Mouse (Mus musculus) stomach, adult 2 months (tissue): ENCODE measurements around the gene Zdhhc18. TPM values are rescaled to one million over a fixed set of nuclear protein-coding genes. Genes with fewer than 3 reads are reported as not detected.

Experiments
- polyA plus RNA-seq: library from polyadenylated mRNA; depleted of rRNA; stranded (reverse); fragments of >200 nt; gene quantifications from 2 replicates; pipeline ENCODE4 v1.2.3, GENCODE M21; 2012; rRNA removed

The Zdhhc18 gene
- 16.2 and 20.2 TPM in 2 replicates for polyA plus RNA-seq

DNA sequence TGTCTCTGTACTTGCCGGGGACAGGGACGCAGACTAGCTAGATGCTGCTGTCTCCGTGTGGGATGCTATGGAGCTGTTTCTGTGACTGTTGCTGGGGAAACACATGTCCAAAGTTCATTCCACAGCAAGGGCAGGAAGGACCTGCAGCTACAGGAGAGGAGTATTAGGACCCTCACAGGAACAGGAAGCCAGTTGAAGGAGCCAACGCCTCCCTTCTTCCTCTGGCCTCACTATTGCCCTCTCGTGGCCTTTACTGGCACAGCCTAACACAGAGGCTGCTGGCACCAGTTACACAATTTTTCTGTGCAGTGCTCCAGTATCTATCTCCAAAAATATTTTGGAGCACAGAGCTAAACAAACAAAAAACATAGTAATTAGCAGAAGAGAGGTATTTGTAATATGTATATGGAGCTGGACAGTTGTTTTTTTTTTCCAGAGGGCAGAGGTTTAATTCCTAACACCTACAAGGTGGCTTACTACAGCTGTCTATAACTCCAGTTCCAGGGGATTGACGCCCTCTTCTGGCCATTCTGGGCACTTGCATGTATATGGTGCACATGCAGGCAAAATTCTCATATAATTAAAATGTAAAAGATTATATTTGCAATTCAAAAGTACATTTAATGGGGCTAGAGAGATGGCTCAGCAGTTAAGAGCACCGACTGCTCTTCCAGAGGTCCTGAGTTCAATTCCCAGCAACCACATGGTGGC, at the start of gene Zdhhc18:
Gene Zdhhc18 (minus strand): TSS at position 166 of the 711 bp plus-strand sequence.

DNA sequence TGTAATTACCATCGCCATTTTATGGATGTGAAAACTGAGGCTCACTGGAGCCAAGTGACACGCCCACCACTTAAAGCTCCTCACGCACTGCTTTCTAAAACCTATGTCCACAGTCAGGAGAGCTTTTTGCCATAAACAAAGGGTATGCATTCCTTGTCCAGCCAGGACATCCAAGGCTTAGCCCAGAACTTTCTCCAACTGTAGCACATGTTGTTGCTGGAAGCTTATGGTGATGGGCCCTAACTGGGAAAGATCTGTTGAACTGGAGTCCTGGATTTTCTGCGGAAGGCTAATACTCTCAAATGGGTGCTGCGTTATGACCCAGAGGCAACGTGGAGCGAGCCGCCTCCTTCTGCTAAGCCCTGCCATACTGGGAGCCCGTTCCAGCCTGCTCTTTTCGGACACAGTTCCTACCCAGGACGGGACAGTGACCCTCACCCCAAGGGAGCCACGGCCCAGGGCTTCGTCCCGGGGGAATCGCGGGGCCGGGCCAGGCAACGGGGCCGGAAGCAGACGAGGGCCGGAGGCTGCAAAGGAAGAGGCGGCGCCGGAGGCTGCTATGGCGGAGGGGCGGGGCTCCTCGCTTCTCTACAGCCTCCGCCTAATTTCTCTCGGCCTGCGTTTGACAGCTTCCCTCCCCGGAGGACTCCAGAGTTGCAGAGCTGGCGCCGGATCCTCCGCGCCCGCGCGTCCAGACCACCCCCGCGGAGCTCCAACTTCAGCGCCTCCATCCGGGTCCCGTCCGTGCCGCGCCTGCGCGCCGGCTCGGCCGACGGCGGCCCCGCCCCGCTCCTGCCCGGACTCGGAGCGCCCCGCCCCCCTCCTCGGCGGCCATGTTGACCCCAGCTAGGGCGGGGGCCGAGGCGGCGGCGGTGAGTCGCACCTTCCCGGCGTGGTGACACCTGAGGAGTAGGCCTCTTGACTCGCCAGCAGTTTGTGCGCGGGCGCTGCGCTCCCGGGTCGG, 22.2 kb upstream of the Zdhhc18 start, which contains the start of gene Pigv:
Gene Pigv (minus strand): TSS at position 767 of the 964 bp plus-strand sequence.

DNA sequence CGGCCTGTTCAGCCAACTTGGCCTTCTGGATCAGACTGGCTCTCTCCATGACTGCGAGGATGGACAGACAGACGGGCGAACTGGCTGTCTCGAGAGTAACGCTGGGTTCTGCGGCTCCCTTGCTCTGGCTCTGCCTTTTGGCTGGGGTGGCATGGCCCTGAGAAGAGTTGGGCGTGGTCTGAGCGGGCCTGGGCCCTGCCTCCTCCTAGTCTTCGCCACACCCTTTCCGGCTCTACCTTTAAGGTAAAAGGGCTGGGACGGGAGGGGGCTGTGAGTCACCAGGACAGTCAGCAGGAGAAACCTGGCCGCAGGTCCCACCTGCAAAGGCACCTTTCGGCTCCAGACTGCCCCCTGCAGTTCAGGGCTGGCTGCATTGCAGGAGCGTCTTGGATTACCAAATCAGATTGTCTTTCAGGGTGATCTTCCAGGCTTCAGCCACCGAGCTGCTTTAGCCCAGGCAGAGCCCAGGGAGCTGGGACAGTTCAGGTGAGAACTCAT, 48.2 kb downstream of the Zdhhc18 start, which contains the start of gene Sfn:
Gene Sfn (minus strand): TSS at position 448 of the 498 bp plus-strand sequence.

GRCm38 (mm10) chr4:133584059-133584951, 65.6 kb downstream of the Zdhhc18 start, which contains the start of gene Gpn2:
Gene Gpn2 (plus strand): TSS chr4:133584362.

GRCm38 (mm10) chr4:133574070-133574842, 75.7 kb downstream of the Zdhhc18 start, which contains the start of gene Gpatch3:
Gene Gpatch3 (plus strand): TSS chr4:133574745.

Other genes starting within 250 kb of the Zdhhc18 start
- 15.0 and 35.0 TPM in 2 replicates for gene Tent5b, start 170.0 kb downstream of the Zdhhc18 start, polyA plus RNA-seq
- 9.6 and 21.2 TPM in 2 replicates for gene Trnp1, start 151.6 kb downstream of the Zdhhc18 start, polyA plus RNA-seq
- gene Kdf1, start 131.2 kb downstream of the Zdhhc18 start, polyA plus RNA-seq: 33.3 and 37.0 TPM in 2 replicates
- gene Nudc, start 104.2 kb downstream of the Zdhhc18 start, polyA plus RNA-seq: 10.3 TPM in 2 replicates
- gene Nr0b2, start 96.8 kb downstream of the Zdhhc18 start, polyA plus RNA-seq: 14.8 and 32.2 TPM in 2 replicates
- 3.0 and 4.2 TPM in 2 replicates for gene Gpatch3, start 75.4 kb downstream of the Zdhhc18 start, polyA plus RNA-seq
- 26.8 and 39.3 TPM in 2 replicates for gene Gpn2, start 65.8 kb downstream of the Zdhhc18 start, polyA plus RNA-seq
- 216 and 251 TPM in 2 replicates for gene Sfn, start 48.0 kb downstream of the Zdhhc18 start, polyA plus RNA-seq
- gene Pigv, start 22.5 kb upstream of the Zdhhc18 start, polyA plus RNA-seq: 5.0 and 5.5 TPM in 2 replicates
- gene Arid1a, start 106.6 kb upstream of the Zdhhc18 start, polyA plus RNA-seq: 16.7 and 22.6 TPM in 2 replicates
- gene Rps6ka1, start 237.6 kb upstream of the Zdhhc18 start, polyA plus RNA-seq: 49.6 and 54.9 TPM in 2 replicates